Mouse (Mus musculus): ENCODE results near the gene Pdia2.

- TF ChIP-seq CTCF (IDR thresholded peaks at IDR 0.05) = no peak
- no peak for TF ChIP-seq EP300 (IDR thresholded peaks at IDR 0.05)
These were observed 11.3 kb downstream of the Pdia2 start for GRCm38 (mm10) chr17:26187592-26187991.
